Mouse (Mus musculus) neutrophil, adult 5-6 weeks (primary cell): Measurements from ENCODE around the gene Galk2. TPM values are rescaled to one million over a fixed set of nuclear protein-coding genes. Genes with fewer than 3 reads are reported as not detected.

Source experiments
- ATAC-seq: fragments of 151-379, 151-347 bp; 2 replicates; pipeline ENCODE4 v1.8.0; 2017; ENCODE audit warnings: mild to moderate bottlenecking, moderate TSS enrichment; ENCODE audit not compliant: insufficient number of reproducible peaks, poor library complexity, low FRiP score, severe bottlenecking; ENCODE audit errors: extremely low read depth
- total RNA-seq: library from RNA; stranded (forward); fragments of 200-1000 nt; gene quantifications from 2 replicates; pipeline ENCODE4 v1.2.3, GENCODE M21; 2017

Gene Galk2
- 28.9 and 30.6 TPM in 2 replicates for total RNA-seq

DNA sequence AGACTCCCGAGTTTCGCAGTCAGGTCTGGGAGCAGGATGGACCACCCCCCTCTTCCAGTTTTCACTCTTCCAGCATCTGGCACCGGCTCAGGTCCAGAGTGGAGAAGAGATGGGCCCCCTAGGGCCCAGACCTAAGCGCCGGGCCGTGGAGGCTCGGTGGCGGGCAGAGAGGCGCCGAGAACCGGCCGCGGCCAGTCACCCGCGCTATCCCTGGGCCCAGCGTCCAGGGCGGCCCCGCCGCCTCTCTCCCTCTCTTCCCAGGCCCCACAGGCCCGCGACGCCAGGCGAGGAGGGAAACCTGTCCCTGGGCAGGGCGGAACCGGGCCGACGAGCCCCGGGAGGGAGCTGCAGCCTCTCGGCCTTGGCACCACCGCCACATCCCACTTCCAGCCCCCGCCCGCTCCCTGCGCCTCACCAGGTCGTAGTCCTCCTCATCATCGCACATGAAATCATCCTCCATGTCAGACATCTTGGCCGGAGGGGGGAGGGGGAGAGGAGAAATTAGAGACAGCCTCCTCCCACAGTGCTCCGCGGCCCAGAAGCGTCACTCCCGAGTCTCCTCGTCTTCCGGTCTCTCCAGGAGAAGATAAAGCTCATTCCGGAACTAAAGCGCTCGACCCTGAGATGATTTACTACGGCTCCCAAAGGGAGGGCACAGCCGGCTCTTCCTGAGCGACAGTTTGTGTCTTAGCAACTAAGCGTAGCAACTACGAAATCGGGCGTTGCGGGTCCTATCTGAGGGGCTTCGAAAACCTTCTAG, at the start of gene Galk2, which contains the start of gene Cops2:
Galk2 (plus strand) TSS at position 589 of the 760 bp plus-strand sequence.
Cops2 (minus strand) TSS at position 619 of the 760 bp plus-strand sequence.
- ATAC-seq, result peak; percentile 99

DNA sequence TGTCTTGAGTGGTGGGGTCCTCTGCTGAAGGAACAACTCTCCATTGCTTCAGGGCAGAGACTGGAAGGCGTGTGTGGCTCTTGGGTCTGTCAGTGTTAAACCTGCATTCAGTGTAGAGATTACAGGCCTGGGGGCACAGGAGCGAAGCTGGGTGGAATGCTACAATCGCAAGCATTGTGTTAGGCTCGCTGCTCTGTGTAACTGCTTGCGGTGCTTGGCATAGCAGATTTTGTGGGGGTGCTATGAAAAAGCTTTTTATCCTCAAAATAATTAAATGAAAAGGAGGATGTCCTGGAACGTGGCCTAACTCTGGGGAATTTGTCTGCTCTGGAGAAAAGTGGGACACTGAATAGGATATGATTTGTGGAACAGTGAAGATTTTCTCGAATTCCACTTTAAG, 49.4 kb upstream of the Galk2 start:
- no peak for ATAC-seq

DNA sequence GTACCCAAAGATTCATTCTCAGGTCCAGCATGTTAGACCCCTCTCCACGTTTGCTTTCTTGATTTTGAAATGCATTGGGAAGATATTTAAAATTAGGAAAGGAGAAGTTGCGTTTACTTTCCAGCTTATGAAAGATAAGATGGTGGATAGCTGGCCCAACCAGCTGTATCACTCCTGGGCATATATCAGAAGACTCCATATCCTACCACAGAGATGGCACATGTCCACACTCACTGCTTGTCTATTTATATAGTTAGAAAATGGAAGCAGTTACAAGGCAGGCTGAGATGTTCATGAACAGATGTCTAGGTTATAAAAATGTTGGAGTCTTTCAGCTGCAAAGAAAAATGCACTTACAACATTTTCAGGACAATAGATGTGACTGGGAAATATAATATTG, 47.6 kb upstream of the Galk2 start:
- ATAC-seq, result no peak

DNA sequence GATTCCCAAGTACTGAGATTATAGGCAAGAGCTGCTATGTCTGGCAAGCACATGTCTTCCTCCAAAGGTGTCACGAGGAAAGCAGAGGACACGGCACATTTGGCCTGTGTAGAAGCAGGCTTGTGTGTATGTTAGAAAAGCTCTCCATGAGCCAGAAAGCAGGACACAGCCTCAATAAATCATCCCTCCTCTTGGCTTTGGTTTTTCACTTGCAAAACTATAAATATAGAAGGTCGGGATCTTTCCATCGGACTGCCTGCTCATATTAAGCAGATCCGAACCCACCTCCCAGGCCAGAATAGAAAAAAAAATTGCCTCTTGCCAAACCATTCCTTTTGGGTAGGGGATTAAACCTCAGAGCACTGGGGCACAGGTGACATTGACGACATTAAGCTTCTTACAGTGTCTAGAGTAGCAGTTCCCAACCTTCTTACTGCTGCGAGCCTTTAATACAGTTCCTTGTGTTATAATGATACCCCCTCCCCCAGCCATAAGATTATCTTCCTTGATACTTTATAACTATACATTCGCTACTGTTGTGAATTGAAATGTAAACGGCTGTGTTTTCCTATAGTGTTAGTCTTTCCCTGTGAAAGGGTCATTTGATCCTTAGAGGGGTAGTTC, 44.8 kb upstream of the Galk2 start:
- no peak for ATAC-seq

DNA sequence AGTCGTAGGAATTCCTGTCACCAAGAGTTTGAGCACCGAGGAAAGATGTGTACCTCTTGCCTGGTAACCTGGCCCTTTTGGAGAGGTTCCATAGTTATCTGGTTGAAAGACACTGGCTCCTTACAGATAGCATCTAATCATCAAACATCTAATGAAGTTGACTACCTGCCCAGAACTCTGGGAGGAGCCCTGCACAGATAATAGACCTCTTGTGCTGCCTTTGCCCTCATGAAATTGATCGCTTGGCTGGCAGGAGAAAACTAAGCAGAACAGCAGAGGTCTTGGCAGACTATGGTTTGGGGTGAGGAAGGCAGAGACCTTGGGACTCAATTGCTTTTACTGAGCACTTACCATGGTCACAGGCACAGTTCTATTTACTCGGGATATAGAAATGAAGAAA, 38.5 kb upstream of the Galk2 start:
- ATAC-seq, result no peak

DNA sequence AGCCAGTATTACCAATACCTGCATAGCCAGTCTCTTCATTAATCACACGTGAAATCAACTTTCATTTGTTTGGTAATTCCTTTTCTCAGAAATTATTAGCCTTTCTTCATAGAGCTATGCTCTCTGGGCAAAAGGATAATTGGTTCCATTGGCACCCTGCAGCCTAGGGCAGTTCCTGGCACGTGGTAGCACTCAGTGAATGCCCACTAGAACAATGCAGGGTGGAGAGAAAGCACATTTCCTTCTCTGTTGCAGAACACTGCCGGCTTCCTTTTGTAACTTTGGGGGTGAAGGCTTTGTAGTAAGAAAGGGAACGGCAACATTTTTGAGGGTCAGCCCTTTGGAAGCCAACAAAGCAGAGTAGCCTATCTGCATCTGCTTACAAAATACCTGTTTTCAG, 32.7 kb upstream of the Galk2 start:
- ATAC-seq, result no peak

DNA sequence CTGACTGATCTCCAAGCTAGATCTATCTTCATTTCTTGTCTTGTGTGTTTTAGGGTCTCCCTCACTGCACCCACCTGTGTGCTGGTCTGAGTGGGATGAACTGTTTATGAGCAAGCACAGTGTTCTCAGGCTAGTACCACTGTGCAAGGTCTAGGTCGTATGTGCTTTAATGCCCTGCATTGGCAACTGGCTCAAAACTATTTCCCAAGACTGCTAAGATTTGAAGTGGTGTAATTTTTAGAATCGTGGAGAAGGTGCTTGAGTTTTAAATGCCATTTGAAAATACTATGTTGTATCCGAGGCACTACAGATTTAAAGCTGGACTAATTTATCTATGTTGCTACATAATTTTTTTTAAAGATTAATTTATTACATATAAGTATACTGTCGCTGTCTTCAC, 31.0 kb upstream of the Galk2 start:
- no peak for ATAC-seq

DNA sequence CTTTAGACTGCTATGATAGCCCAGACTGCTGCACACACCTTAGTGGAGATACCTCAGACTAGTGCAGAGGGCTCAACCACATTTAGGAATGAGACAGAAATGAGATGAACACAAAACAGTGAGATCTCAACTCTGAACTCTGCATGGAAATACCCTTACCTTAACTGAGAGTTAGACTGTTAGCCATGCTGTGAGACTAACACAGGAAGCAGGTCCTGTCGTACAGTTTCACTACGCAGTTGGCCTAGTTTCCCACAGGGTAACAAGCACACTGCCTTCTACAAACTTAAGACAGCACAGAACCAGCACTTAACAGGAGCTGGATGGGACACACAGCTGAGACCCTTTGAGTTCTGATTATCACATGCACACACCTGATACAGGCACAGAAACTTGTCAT, 29.0 kb upstream of the Galk2 start:
- ATAC-seq, result no peak

DNA sequence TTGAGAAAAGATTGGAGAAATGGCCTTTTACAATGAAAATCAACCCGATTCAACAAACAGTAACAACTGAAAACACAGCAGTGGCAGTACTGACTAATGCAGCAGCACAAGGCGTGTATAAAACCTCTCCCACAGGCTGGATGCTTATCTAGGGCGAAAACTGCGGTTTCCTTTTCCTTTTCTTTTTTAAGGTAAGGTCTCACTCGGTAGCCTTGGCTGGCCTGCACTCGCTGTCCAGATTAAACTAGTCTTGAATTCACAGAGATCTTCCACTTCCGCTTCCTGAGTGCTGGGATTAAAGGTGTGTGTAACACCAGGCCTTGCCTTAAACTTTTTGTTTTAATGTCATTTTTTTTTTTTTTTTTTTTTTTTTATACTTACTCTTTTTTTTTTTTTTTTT, 20.8 kb upstream of the Galk2 start:
- no peak for ATAC-seq

DNA sequence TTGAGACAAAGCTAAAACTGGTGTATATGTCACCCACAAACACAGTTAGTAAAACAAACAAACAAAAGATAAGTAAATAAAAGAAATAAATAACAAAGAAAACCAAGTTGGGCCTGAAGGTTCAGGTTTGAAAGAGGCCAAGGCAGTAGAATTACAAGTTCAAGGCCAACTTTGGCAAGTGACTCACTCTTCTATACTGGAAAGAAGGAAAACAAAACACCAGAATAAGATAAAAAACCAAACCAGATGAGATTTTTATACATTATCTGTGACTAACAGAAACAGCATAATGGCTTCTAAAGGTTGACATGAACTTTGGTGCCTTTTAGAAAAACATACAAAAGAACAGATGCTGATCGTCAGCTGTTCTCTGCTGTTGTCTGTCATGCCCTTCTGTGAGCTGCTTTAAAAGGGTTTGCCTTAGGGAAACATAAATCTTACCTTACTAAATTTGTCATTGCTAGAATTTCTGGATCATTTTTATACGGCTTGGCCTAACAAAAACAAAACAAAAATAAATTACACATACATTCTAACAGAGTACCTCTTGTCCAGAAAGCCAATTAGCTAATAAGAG, 20.1 kb upstream of the Galk2 start:
- ATAC-seq, result no peak

DNA sequence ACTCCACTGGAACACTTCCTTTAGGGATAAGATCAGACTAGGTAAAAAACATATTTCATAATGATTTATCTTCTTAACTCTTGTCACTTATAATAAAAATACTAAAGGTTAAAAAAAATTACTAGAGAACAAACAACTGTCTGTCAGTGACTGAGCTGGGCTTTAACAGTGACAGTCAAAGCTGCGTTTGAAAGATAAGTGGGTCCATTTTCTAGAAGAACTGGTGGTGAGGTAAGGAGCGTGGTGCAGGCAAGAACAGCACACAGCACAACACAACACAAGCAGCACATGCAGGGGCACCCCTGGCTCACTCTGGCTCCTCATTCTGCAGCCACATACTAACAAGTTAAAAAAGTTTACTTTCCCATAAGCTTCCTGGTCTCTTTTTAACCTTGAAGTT, 7.7 kb upstream of the Galk2 start:
- ATAC-seq, result no peak

DNA sequence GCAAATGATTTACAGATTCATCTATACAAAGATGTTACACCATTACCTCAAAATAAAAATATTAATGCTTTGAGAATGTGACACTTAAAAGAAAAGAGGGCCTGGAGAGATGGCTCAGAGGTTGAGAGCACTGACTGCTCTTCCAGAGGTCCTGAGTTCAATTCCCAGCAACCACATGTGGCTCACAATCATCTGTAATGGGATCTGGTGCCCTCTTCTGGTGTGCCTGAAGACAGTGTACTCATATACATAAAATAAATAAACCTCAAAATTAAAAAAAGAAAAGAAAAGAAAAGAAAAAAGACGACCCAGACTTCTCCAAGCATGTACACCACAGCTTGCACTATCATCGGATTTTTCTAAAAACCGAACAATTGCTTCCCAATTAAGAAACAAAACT, 1.2 kb upstream of the Galk2 start:
- no peak for ATAC-seq

DNA sequence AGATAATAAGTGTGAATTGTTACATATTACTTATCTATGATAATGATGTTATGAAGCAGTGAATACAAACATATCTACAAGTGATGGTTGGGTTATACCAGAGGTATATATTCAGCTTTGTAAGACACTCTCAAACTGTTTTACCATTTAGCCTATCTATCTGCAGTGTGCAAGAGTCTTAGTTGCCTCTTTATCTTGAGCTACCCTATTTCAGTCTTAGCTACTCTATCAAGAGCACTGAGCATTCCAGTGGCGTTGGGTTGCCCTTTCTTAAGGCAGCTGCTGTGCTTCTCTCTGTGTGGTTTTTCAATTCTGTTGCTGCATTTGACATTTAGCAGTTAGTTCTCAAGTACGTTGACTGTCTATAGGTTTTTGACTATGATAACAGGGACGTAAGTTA, 4.9 kb downstream of the Galk2 start:
- ATAC-seq, result no peak

DNA sequence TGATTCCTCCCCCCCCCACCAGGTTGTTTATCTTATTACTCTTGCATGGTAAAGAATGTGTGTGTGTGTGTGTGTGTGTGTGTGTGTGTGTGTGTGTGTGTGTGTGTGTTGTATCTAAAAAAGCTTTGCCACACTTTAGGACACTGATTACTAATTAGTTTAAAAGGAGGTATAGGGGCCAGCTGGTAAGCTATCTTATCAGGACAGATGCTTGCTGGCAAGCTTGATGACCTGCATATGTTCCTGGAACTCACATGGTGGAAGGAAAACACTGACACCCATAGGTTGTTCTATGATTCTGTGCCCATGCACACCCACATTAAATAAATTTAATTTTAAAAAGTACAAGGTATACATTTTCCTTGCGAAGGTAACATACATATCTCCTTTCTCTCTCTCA, 5.6 kb downstream of the Galk2 start:
- ATAC-seq, result no peak

DNA sequence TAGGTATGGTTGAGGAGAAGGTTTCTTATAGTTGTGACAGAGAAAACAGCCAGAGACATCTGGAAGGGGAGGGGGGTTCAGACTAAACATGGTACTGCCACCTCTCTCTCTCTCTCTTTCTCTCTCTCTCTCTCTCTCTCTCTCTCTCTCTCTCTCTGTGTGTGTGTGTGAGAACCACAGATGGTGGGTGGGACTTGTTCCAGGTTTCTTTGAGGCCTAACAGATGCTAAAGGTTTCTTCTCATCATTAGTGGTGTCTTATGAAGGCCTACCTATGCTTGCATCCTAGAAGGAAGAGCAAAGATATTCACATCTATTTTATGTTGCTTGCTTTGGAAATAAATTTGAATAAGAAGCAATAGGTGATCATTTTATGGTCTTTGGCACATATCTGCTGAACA, 6.7 kb downstream of the Galk2 start:
- no peak for ATAC-seq

DNA sequence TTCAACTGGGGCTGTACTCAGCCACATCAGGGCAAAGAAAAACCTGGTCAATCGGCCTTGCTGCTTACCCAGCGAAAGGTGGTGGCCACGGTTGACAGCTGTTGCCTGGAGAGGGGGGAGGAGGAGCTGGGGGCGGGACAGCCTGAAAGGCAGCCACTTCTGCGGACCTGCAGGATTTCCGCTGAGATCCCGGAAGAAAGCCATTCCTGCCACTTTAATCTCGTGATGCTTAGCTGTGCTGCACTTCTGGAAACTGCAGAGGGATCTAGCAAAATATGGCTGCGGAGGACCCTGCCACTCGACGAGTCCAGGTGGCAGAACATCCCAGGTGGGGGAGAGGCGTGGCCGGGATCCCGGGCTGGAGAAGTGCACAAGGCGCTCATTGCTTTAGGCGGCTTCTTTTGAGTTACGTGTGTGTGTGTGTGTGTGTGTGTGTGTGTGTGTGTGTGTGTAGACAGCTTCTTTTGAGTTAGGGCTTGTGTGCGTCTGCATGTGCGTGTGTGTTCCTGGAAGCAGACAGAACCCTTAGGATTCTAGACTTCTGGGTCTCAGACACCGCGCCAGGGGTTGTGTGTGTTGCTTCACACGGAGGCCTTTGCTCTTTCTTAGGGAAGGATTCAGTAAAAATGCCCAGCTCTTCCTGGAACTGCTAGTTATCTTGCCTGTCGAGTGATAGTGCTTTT, 7.3 kb downstream of the Galk2 start:
- ATAC-seq, result peak; percentile 56; the same call in 1 of the 2 replicates

DNA sequence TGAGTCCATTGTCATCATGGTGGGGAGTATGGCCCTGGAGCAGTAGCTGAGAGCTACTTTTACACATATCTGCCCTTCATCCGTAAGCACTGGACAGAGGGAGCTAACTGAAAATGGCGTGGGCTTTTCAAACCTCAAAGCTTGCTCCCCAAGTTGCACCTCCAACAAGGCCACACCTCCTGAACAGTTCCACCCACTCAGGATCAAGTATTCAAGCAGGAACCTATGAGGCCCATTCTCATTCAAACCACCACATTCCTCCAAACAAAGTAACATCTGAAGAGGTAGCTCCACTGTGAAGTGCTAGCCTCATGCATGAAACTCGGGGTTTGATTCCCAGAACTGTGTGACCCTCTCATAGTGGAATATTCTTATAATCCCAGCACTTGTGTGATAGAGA, 9.4 kb downstream of the Galk2 start:
- ATAC-seq, result no peak

DNA sequence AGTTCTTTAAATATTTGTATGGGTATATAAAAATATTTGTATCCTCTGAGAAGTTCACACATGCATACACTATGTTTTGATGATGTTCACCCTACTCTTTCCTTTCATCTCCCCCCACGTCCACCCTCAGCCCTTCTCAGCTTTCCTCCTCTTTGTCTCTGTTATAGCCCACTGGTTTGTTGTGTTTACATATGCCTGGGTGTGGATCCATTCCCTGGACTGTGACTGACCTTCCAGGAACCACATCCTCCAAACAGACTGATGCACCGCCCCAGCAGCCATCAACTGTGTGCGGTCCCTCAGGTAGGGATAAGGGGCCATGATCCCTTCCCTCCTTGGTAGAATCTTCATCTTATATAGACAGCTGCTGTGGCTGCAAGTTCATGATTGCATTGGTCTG, 11.2 kb downstream of the Galk2 start:
- no peak for ATAC-seq

DNA sequence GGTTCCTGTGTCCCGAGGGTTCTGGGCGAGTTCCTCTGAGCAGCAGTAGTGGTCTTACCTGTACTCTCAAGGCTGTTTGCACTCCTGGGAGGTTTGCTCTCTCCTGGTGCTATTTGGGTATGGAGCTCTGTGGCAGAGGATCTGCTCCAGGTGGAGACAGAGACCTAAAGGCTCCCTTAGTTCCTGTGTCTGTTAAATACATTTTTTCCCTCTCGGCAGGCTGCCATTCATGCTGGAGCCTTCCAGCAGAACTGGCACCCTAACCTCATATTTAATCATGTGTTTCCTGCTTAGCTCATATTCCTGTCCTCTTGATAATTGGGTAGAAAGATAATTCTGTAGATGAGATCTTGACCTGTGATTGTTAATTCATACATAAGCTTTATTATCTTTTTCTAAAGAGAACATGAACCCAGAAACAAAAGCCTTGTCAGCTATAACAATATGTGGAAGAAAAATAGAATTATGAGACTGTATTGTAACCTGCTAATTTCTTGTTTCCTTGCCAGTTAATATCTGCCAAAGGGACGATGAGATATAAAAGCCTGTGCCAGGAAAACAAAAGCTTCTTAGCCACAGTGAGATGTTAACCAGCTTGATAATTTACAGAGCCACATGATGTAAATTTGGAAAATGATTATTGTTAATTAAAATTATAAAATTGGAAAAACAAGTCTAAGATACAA, 27.1 kb downstream of the Galk2 start:
- ATAC-seq, result no peak
